Mouse (Mus musculus) cerebellum, adult 2 months (tissue): ENCODE measurements around the gene AI464131.

ENCODE experiments used
- CTCF ChIP-seq: fragments of 200-500 bp; IDR thresholded peaks from 2 replicates; pipeline ENCODE4 v1.5.1; 2011; ENCODE audit warnings: low read depth, mild to moderate bottlenecking, control low read depth, low read length, moderate library complexity, borderline replicate concordance; ENCODE audit not compliant: insufficient read depth
- POLR2A ChIP-seq: fragments of 200-500 bp; IDR thresholded peaks from 2 replicates; pipeline ENCODE4 v1.6.1; 2011; ENCODE audit warnings: low read length, control low read depth, borderline replicate concordance; ENCODE audit not compliant: insufficient read depth

DNA sequence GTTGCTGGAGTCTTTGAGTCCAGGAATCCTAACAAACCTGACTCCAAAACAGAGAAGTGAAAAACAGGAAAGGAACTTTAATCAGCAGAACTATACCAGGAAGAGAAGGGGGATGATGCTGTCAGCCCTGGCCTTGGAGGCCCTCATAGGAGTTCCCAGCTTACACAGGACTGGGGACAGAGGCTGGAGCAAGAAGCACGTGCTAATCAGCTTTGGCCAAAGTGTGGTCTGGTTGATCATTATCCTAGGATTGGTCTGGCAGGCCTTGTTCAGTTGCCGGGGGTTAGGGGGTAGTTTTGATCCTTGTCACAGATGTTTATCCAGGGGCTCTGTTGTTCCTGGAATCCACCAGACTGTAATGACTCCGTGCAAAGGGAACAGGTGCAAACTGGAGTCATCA, 8.5 kb downstream of the AI464131 start:
- TF ChIP-seq CTCF (no peak), POLR2A (no peak)
